Mouse (Mus musculus): ENCODE results near the gene Cmbl. TPM values are rescaled to one million over a fixed set of nuclear protein-coding genes. Genes with fewer than 3 reads are reported as not detected.

The Cmbl gene
- polyA plus RNA-seq (2017; shearing (Covaris generic)) = not detected

GRCm38 (mm10) chr15:31565184-31565583, at the start of gene Cmbl:
Gene Cmbl, plus strand, starts transcription at chr15:31565389.
- ATAC-seq = no peak

DNA sequence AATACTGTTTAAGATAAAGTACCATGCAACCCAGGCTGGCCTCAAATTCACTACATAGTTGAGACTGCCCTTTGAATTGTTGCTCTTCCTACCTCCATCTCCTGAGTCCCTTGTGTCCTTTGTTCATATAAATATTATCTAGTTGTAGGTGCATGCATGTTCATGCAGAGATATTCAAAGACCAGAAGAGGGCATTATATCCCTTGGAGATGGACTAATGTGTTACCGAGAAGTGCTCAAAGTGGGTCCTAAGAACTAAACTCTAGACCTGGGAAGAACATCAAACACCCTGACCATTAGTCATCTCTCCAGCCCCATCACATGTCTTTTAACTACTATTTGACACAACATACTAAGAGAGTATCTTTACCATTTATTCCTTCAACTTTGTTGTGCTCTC, 48.0 kb upstream of the Cmbl start:
- ATAC-seq = no peak

DNA sequence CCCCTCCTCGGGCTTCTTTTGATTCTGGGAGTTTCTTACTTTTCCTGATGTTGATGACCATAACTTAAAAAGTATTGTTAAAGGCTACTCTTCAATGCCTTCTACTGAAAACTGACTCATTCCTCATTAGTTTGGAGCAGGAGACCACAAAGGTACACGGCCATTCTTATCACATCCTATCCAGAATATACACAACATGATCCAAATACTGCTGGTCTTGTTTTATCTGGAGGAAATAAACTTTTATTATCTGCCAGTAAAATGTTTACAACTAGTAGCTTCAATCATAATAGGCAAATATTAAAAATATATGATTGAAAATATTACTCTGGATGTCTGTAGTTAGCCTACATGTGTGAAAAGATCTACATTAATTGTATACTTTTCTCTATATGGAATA, 46.8 kb upstream of the Cmbl start:
- no peak for ATAC-seq

GRCm38 (mm10) chr15:31519000-31519399, 46.2 kb upstream of the Cmbl start:
- no peak for ATAC-seq

- no peak for ATAC-seq
Observed at GRCm38 (mm10) chr15:31526463-31526862, 38.7 kb upstream of the Cmbl start.

DNA sequence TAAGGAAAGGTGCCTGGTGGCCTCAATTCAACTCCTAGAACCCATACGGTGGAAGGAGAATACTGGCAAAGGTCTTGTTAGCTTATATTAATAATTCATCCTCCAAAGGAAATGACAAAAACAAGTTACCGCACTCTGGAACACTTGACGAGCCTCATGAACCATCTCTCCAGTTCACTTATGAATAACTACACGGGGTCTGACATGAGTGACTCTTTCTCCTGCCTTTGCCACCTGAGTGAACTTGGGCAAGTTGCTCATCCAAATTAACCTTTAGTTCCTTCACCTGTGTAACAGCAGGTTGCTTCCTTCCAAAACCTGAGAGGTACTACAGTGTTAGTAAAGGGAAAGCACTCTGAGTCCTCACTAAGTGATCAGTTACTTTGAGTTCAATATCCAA, 36.7 kb upstream of the Cmbl start:
- ATAC-seq = no peak

- no peak for ATAC-seq
Observed at GRCm38 (mm10) chr15:31529103-31529502, 36.1 kb upstream of the Cmbl start.

DNA sequence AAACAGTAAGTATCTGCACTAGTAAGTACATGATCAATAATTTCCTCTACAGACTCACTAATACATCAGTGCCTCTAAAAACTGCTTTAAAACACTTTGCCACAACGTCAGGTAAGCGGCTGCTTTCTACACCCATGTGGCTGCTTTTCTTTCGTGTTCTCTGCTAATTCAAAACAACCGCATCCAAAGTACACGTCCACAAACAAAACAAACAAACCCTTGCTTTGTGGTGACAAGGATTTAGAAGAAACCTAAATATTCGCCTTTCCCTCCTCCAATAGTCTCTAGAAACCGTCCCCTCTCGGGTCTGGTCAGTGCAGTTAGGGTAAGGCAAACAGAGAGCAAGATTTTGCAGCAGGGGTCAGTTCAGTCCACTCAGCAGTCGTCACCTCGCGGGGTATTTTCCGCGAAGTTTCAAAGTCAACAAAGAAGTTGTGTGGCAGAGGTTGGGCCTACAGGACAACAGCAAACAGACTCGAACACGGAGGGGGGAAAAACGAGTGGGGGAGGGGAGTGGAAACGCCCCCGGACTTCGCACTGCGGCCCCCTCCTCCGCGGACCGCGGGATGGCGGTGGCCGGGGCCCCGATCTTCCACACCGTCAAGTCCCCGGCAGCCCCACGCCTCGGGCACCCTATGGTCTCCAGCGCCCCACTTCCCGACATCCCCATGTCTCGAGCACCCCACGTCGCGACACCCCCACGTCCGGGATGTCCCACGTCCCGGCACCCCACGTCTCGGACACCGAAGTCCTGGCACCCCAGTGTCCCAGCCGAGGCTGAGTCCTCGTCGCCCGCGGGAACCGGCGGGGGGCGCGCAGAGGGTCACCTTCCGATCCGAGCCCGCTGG, 35.2 kb upstream of the Cmbl start:
- peak; percentile 12 for ATAC-seq

- ATAC-seq = peak; percentile 78
Observed at GRCm38 (mm10) chr15:31530659-31531445, 34.3 kb upstream of the Cmbl start, which contains the start of gene March6. Gene March6, minus strand, starts transcription at chr15:31531053.

DNA sequence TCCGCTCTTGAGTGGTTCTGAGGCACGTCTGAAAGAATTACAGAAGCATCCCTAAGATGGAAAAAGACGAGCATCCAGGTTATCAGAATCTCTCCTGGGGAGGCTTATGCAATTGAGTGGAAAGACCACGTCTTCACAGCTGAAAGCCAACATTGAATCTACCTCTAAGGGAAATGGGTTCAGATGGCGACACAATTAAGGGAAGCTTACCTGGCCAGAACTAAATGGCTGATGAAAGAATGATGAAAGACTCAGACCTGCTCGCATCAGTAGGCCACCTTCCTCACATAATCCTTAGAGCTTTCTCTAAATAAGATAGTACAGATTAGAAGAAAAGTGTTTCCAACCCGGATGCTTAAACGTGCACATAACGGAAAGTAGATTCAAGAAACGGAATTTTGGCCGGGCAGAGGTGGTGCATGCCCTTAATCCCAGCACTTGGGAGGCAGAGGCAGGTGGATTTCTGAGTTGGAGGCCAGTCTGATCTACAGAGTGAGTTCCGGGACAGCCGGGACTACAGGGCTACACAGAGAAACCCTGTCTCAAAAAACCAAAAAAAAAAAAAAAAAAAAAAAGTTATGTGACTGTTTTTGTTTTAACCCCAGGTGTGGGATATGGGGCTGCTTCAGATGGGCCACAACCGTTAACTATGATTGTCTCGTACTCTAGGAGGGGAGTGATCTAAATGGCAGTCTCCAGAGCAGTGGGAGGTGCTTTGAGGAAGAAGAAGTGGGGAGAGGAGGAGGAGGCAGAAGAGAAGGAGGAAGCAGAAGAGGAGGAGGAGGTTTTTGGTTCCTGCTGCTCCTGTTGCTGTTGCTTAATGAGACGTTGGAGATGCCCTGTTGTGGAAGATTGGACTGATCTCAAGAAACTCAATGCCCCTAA, 33.5 kb upstream of the Cmbl start:
- peak; percentile 24 for ATAC-seq

GRCm38 (mm10) chr15:31532331-31533021, 32.7 kb upstream of the Cmbl start:
- ATAC-seq = no peak

DNA sequence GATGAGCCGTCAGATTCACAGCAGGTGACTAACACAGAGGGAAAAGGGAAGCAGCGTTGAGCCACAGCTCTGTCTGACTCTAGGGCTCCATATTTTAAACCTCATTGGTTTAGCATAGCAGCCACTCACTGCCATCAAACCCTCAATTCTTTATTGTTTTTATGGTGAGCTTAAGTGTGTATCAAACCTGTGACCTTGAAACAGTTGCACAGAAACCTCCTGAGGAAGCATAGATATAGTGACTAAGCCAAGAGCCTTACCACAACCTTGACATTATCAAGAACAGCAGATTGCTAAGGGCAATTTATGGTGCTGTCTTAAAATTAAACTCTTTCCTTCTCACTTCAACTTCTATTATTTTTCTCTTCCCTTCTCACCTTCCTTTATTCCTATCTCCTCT, 31.7 kb upstream of the Cmbl start:
- ATAC-seq = no peak

DNA sequence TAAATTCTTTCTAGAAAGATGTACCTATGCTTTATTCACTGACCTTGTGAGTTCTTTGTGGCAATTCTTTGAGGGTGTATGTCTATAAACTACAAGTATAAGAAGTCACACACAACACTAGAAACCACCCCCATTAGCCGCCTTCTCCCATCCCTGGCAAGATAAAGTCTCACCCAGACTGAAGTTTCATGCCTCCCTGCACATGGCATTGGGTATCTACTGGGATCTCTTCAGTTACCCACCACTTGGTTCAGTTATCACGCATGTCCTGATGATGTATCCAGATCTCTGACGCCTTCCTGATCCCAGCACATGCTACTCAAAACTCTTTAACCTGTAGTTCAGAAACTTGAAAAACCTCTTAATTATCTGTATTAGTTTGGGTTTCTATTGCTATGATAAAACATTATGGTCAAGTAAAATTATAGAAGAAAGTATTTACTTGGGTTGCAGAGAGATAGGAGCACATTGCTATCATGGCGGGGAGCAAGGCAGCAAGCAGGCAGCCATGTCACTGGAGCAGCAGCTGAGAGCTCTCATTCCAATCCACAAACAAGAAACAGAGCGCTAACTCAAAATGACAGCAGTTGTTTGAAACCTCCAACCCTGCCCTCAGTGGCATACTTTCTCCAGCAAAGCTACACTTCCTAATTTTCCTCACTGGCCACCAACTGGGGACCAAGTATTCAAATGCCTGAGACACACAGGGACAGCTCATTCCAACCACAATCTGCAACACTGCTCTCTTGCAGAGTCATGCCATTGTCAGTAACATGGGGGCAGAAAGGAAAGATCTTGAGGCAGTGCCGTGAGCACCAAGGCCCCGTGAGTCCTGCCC, 30.5 kb upstream of the Cmbl start:
- ATAC-seq = no peak

DNA sequence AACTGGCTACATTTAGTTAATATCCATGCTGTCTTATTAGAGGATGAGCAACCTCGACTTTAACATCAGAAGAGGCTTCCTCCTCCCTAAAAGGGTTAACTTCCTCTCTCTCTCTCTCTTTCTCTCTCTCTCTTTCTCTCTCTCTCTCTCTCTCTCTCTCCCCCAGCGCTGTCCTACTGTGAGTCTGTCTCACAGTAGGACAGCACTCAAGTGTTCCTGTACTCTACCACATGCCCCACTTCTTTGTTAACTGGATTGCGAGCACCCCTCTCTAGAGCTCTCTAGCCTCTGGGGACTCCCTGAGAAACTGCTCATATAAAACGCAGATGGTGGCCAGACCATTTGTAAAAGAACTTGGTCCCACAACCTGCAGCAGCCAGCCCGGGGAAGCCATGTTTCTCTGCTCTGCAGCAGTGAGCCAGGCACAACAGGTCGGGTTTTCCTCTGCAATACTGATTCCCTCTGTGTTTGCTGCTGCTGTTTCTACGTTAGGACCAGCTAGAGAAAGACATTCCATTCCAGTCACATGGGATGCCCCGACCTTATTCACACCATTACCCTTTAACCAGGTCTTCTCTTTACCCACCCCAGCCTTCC, 29.8 kb upstream of the Cmbl start:
- no peak for ATAC-seq

GRCm38 (mm10) chr15:31536051-31536737, 29.0 kb upstream of the Cmbl start:
- no peak for ATAC-seq

GRCm38 (mm10) chr15:31537706-31538105, 27.5 kb upstream of the Cmbl start:
- ATAC-seq = no peak

DNA sequence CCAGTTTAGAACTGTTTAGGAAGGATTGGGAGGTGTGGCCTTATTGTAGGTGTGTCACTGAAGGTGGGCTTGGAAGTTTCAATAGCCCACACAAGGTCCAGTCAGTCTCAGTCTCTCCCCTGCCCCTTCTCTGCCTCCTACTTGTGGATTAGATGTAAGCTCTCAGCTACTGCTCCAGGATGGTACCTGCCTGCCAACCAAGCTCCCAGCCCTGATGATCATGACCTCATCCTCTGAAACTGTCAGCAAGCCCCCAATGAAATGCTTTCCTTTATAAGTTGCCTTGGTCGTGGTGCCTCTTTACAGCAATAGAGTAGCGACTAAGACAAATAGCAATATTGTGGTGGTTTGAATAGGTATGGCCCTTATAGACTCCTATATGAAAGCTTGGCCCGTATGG, 26.8 kb upstream of the Cmbl start:
- ATAC-seq = no peak

DNA sequence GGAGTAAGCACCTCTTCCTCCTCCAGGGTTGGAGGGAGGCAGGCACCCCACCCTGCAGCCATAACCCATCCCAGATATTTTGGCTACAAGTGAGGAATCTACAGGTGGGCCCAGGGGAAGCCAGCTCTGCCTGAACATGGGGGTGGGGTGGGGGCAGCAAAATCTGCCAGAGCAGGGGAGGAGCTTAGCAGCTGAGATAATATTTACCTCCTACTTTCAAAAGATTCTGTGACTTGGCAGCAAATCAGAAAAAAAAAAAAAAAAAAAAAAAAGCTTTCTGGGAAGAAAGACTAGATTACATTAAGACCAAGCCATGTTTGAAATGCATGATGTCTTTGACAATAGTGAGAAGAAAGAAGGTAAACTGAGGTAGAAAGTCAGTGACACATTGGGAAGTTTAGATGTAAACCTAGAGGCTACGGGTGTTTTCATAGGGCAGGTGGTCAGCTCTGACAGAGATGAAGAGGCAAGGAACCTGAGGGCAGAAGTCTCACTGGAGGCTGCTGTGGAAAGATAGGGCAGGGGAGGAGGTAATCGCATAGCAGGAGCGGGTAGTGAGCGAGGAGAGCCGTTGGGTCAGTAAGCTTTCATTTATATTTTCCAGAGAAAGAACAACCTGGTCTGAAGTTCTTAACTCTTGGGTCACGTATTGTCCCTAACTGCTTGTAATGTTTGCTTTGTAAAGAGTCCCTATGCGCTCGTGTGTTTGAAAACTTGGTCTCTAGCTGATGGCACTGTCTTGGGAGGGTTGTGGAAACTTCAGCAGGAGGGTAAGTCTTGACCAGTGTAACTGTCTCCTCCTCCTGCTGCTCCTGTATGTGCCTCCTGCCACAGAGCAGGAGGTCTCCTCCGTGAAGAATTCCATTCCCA, 25.3 kb upstream of the Cmbl start:
- ATAC-seq = no peak

DNA sequence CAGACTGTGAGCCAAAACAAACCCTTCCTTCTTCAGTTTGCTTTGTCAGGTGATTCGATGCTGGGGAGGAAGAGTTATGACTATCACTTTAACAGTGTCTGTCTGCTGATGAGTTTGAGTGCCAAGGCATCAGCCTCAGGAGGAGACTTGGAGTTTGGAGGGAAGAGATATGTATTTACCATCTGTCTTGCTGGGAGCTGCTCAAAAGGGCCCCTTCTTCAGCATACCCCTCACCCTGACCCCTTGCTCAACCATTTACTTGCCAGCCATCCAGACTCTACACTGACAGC, 24.7 kb upstream of the Cmbl start:
- no peak for ATAC-seq
